Mouse (Mus musculus): ENCODE measurements around the gene Kcna7. TPM values are rescaled to one million over a fixed set of nuclear protein-coding genes. Genes with fewer than 3 reads are reported as not detected.
"Not testable (repeated sequence)": the region's sequence is repeated elsewhere in the genome, so short reads cannot be mapped to it uniquely, and the experiment has no call there.

The Kcna7 gene
- polyA plus RNA-seq (2014; fragmentation: Nextera tagmentation; extraction: Ambion mirVana) = not detected in 2 replicates

GRCm38 (mm10) chr7:45405091-45406075 is at the start of gene Kcna7:
Kcna7 (plus strand) TSS chr7:45405653.
- no peak for ATAC-seq (ENCODE audit: insufficient number of reproducible peaks, low FRiP score, low TSS enrichment, low read depth)
- H3K27ac ChIP-seq (replicated peaks; ENCODE audit: low read depth, low read length) = no peak within 1 kb of the TSS

GRCm38 (mm10) chr7:45356087-45356486 is 49.4 kb upstream of the Kcna7 start:
- Histone ChIP-seq H3K9ac (ENCODE audit: low read length) (no peak overlapping the region), H3K27me3 (ENCODE audit: control insufficient read depth, insufficient read depth, low read length) (peaks cover 10% of the 10 kb centered on the region), H3K4me2 (ENCODE audit: low read depth, severe bottlenecking) (no peak overlapping the region), H3K9me3 (ENCODE audit: control insufficient read depth, low read length) (no peaks in the 10 kb centered on the region), H3K36me3 (ENCODE audit: control insufficient read depth, insufficient read depth, low read length) (no peaks in the 10 kb centered on the region), H3K4me1 (ENCODE audit: control insufficient read depth, insufficient read depth, low read length) (no peaks in the 10 kb centered on the region), H3K27ac (replicated peaks; ENCODE audit: low read depth, low read length) (no peak overlapping the region), H3K4me3 (ENCODE audit: low read depth, low read length) (no peak overlapping the region)
- DNase-seq (ENCODE audit: low spot score) (no peak), ATAC-seq (ENCODE audit: insufficient number of reproducible peaks, low FRiP score, low TSS enrichment, low read depth) (no peak)
- WGBS = 49% methylated on average over 13 of the region's 13 CpGs

More at GRCm38 (mm10) chr7:45405091-45406075, at the start of gene Kcna7:
- peak within 1 kb of the TSS; percentile 30; the same call in 1 of the 2 replicates for H3K9ac ChIP-seq (ENCODE audit: low read length)
- H3K4me3 ChIP-seq (ENCODE audit: low read depth, low read length) = peak within 1 kb of the TSS; percentile 29
- H3K27me3 ChIP-seq (ENCODE audit: control insufficient read depth, insufficient read depth, low read length) = peaks cover 47% of the 10 kb centered on the region
- H3K4me1 ChIP-seq (ENCODE audit: control insufficient read depth, insufficient read depth, low read length) = 0 out of 2 replicates have a peak, but pooled peaks cover 3% of the 10 kb centered on the region
- H3K4me2 ChIP-seq (ENCODE audit: low read depth, severe bottlenecking) = peak within 1 kb of the TSS; percentile 52
- no peaks in the 10 kb centered on the region for H3K36me3 ChIP-seq (ENCODE audit: control insufficient read depth, insufficient read depth, low read length)
- WGBS = 12% methylated on average over 28 of the region's 28 CpGs
- no peaks in the 10 kb centered on the region for H3K9me3 ChIP-seq (ENCODE audit: control insufficient read depth, low read length)
- peak; percentile 74 for DNase-seq (ENCODE audit: low spot score)

GRCm38 (mm10) chr7:45359081-45359480 is 46.4 kb upstream of the Kcna7 start:
- ATAC-seq (ENCODE audit: insufficient number of reproducible peaks, low FRiP score, low TSS enrichment, low read depth); H3K4me2 ChIP-seq (ENCODE audit: low read depth, severe bottlenecking); H3K36me3 ChIP-seq (ENCODE audit: control insufficient read depth, insufficient read depth, low read length); H3K27ac ChIP-seq (replicated peaks; ENCODE audit: low read depth, low read length); H3K9ac ChIP-seq (ENCODE audit: low read length); DNase-seq (ENCODE audit: low spot score); H3K9me3 ChIP-seq (ENCODE audit: control insufficient read depth, low read length); H3K4me1 ChIP-seq (ENCODE audit: control insufficient read depth, insufficient read depth, low read length); H3K4me3 ChIP-seq (ENCODE audit: low read depth, low read length): not testable (repeated sequence)
- H3K27me3 ChIP-seq (ENCODE audit: control insufficient read depth, insufficient read depth, low read length) = peaks cover 29% of the 10 kb centered on the region
- 60% methylated on average over 10 of the region's 11 CpGs for WGBS

GRCm38 (mm10) chr7:45360404-45361125 is 44.9 kb upstream of the Kcna7 start:
- ATAC-seq (ENCODE audit: insufficient number of reproducible peaks, low FRiP score, low TSS enrichment, low read depth) = no peak
- no peaks in the 10 kb centered on the region for H3K9me3 ChIP-seq (ENCODE audit: control insufficient read depth, low read length)
- WGBS = 48% methylated on average over 18 of the region's 18 CpGs
- DNase-seq (ENCODE audit: low spot score) = no peak
- no peak overlapping the region for H3K27ac ChIP-seq (replicated peaks; ENCODE audit: low read depth, low read length)
- no peak overlapping the region; the same call in 1 of the 2 replicates for H3K4me2 ChIP-seq (ENCODE audit: low read depth, severe bottlenecking)
- H3K27me3 ChIP-seq (ENCODE audit: control insufficient read depth, insufficient read depth, low read length) = peaks cover 35% of the 10 kb centered on the region
- H3K36me3 ChIP-seq (ENCODE audit: control insufficient read depth, insufficient read depth, low read length) = no peaks in the 10 kb centered on the region
- no peak overlapping the region for H3K4me3 ChIP-seq (ENCODE audit: low read depth, low read length)
- peaks cover 2% of the 10 kb centered on the region; the same call in 1 of the 2 replicates for H3K4me1 ChIP-seq (ENCODE audit: control insufficient read depth, insufficient read depth, low read length)
- no peak overlapping the region for H3K9ac ChIP-seq (ENCODE audit: low read length)

- peak overlapping the region; percentile 45 for H3K4me3 ChIP-seq (ENCODE audit: low read depth, low read length)
- H3K9ac ChIP-seq (ENCODE audit: low read length) = peak overlapping the region; percentile 63
- no peaks in the 10 kb centered on the region for H3K9me3 ChIP-seq (ENCODE audit: control insufficient read depth, low read length)
- peak; percentile 85 for DNase-seq (ENCODE audit: low spot score)
- ATAC-seq (ENCODE audit: insufficient number of reproducible peaks, low FRiP score, low TSS enrichment, low read depth) = peak; percentile 80; the same call in 1 of the 2 replicates
- peaks cover 42% of the 10 kb centered on the region for H3K27me3 ChIP-seq (ENCODE audit: control insufficient read depth, insufficient read depth, low read length)
- peaks cover 9% of the 10 kb centered on the region; the same call in 1 of the 2 replicates for H3K4me1 ChIP-seq (ENCODE audit: control insufficient read depth, insufficient read depth, low read length)
- no peaks in the 10 kb centered on the region for H3K36me3 ChIP-seq (ENCODE audit: control insufficient read depth, insufficient read depth, low read length)
- no peak overlapping the region for H3K27ac ChIP-seq (replicated peaks; ENCODE audit: low read depth, low read length)
- WGBS = under 1% methylated on average over 43 of the region's 43 CpGs
- peak overlapping the region; percentile 90 for H3K4me2 ChIP-seq (ENCODE audit: low read depth, severe bottlenecking)
These were observed 44.1 kb upstream of the Kcna7 start for GRCm38 (mm10) chr7:45361243-45361804.

GRCm38 (mm10) chr7:45362801-45363200 is 42.7 kb upstream of the Kcna7 start:
- Histone ChIP-seq H3K4me3 (ENCODE audit: low read depth, low read length) (no peak overlapping the region), H3K9ac (ENCODE audit: low read length) (no peak overlapping the region), H3K4me1 (ENCODE audit: control insufficient read depth, insufficient read depth, low read length) (peaks cover 14% of the 10 kb centered on the region; the same call in 1 of the 2 replicates), H3K36me3 (ENCODE audit: control insufficient read depth, insufficient read depth, low read length) (no peaks in the 10 kb centered on the region), H3K9me3 (ENCODE audit: control insufficient read depth, low read length) (no peaks in the 10 kb centered on the region), H3K4me2 (ENCODE audit: low read depth, severe bottlenecking) (no peak overlapping the region), H3K27ac (replicated peaks; ENCODE audit: low read depth, low read length) (no peak overlapping the region), H3K27me3 (ENCODE audit: control insufficient read depth, insufficient read depth, low read length) (peaks cover 46% of the 10 kb centered on the region)
- 5% methylated on average over 13 of the region's 13 CpGs for WGBS
- ATAC-seq (ENCODE audit: insufficient number of reproducible peaks, low FRiP score, low TSS enrichment, low read depth) (no peak), DNase-seq (ENCODE audit: low spot score) (peak; percentile 45)

- Histone ChIP-seq H3K36me3 (ENCODE audit: control insufficient read depth, insufficient read depth, low read length) (no peaks in the 10 kb centered on the region), H3K4me3 (ENCODE audit: low read depth, low read length) (no peak overlapping the region), H3K4me1 (ENCODE audit: control insufficient read depth, insufficient read depth, low read length) (peaks cover 14% of the 10 kb centered on the region; the same call in 1 of the 2 replicates), H3K9me3 (ENCODE audit: control insufficient read depth, low read length) (no peaks in the 10 kb centered on the region), H3K4me2 (ENCODE audit: low read depth, severe bottlenecking) (no peak overlapping the region), H3K27me3 (ENCODE audit: control insufficient read depth, insufficient read depth, low read length) (peaks cover 57% of the 10 kb centered on the region), H3K27ac (replicated peaks; ENCODE audit: low read depth, low read length) (no peak overlapping the region), H3K9ac (ENCODE audit: low read length) (no peak overlapping the region)
- ATAC-seq (ENCODE audit: insufficient number of reproducible peaks, low FRiP score, low TSS enrichment, low read depth) (no peak), DNase-seq (ENCODE audit: low spot score) (no peak)
- 96% methylated on average over 2 of the region's 2 CpGs for WGBS
These were observed 41.5 kb upstream of the Kcna7 start for GRCm38 (mm10) chr7:45363983-45364382.

Measured in limb, embryonic 11.5 days (tissue).